Mouse (Mus musculus) adrenal gland, adult 18-20 months (tissue): ENCODE measurements around the gene P2ry14. TPM values are rescaled to one million over a fixed set of nuclear protein-coding genes. Genes with fewer than 3 reads are reported as not detected.
A peak's percentile ranks its signal among the peaks of the same experiment; 100 is the strongest.
"Not testable (repeated sequence)": the region's sequence is repeated elsewhere in the genome, so short reads cannot be mapped to it uniquely, and the experiment has no call there.

Experiments
- DNase-seq, 2 experiments: peaks; one replicate each; pipeline ENCODE4 v3.0.0; 2021 to 2022; ENCODE audit warnings: low spot score in 2 of 2
- total RNA-seq, 2 experiments: library from RNA; stranded (reverse); gene quantifications; 1 replicate in 1 of 2; 2 replicates in 1 of 2; pipeline ENCODE4 v1.2.3; 2021

The P2ry14 gene
- total RNA-seq, 2 experiments from 2014 or later = 17.2 to 17.9 TPM

DNA sequence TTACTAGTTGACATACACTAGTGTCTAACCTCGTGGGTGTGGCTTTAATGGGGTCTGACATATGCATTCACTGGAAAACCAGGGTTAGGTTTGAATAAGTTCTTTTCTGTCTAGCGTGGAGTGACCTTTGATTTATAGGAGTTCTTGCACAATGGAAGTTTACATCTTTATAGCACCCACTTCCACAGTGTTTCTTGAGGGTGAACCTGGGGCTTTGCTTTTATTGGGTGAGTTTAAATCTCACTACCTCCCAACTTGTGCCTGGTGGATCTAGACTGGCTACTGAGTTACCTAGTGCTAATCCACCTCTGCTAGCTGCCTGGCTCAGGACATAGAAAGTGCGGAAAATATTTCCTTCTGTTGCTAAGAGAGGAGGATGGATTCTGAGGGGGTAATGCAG is 41.5 kb downstream of the P2ry14 start:
- DNase-seq = no peak

DNA sequence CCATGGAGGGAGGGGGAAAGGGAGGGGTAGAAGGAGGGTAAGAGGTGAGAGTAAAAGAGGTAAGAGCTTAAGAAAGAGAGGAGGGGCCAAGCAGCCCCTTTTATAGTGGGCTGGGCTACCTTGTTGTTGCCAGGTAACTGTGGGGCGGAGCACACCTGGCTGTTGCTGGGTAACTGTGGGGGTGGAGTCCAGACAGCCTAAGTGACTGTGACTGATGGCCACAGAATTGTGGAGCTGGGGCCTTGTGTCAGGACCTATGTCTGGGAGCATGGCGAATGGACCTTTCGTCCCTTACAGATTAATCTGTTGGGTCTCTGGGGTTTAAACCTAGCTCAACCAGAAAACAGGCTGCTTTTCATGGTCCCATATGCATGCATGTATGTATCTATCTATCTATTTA is 43.6 kb downstream of the P2ry14 start:
- not testable (repeated sequence) for DNase-seq

DNA sequence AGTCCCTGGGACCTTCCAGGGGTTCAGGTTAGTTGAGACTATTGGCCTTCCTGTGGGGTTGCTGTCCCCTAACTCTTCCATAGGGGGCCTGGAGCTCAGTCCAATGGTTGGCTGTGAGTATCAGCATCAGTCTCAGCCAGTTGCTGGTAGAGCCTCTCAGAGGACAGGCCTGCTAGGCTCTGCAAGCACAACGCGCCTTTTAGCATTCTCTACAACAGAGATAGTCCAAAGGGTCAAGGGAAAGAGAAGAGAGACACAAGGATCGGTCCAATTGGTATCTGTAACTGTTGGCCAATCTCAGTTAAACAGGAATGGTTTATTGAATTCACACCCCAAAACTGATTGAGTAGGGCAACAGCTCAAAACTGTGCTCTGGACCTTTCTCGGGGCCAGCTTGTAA is 46.0 kb downstream of the P2ry14 start:
- DNase-seq = no peak

DNA sequence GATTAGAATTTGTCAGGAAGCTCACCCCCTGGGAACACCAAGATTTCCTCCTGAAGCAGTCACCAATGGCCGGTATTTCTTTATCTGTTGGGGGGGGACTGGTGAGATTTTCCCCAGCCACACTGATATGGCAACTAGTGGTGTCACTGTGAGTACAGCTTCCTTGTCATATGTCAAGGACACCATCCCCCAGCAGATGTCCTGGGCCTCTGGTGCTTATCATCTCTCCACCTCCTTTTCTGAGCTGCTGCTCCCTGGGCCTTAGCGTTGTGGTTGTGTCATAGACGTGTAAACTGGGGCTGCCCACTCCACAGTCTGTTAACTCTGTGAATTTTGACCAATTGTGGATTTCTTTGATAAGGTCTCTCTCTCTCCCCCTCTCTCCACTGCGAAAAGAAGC is 49.0 kb downstream of the P2ry14 start:
- DNase-seq = no peak

DNA sequence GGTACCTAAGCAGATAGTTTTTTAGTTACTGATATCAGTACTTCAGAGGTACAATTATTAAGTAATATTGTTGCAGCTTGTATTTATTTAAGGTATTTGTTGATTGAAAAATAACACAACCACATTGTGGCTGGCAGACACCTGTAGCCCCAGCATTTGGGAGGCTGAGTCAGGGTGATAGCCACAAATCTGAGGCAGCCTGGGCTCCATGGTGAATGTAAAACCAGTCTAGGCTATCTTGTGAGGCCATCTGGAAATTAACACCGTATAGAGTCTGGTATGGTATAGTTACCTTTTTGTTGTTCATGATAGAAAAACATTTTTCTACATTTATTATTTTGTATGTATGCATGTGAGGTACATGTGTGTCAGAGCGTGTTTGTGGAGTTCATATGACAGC is 51.3 kb downstream of the P2ry14 start:
- no peak for DNase-seq

DNA sequence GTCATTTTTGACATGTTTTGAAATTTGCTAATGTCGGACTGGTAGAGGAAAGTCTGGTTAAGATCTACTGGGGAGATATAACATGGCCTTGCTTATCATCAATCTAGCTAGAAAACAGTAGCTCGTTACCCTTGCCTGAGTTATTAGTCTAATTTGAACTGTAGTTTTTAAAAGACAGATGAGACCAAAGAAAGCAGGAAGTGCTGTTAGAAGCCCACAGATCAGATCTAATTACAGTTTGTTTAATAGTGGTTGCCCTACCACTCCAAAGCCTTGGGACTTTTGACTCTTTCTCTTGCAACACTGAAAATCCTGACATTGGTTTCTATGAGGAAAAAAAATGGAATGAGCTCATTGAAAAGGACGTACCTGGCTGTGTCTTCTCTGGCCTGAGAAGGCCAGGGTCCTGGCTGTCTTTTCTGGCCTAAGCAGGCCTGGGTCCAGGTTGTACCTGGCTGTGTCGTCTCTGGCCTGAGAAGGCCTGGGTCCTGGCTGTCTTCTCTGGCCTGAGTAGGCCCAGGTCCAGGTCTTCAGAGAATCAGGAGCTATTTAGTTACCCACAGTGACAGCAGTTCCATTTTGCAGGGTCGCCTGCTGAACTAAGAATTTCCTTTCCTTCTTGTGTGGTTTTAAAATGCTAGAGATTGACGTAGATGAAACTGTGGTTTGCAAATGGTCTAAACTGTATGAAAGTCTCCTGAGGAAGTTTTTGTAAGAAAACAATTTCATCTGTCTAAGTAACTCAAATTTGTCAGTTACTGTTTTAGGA is 52.0 kb downstream of the P2ry14 start, which contains the start of gene Gpr171:
Gene Gpr171 (minus strand): TSS at position 604 of the 769 bp plus-strand sequence.
- no peak for DNase-seq

DNA sequence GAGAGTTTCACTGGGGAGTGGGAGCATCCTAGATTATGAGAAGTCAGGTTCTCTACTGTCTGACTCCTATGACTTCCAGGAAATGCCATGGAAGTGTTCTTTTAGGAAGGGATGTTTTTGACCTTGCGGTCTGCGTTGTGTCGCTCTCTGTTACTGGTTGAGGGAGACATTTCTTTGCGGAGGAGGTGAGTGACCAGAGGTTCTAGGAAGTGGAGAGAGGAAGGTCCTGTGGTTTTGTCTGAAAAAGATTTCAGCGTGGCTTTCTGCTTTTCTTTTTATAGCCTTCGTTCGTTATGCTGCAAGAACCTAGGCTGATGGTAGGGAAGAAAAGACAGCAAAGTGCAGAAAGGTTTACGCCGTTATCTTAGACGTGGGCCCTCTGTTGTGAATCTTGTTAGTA is 54.9 kb downstream of the P2ry14 start:
- DNase-seq = no peak

DNA sequence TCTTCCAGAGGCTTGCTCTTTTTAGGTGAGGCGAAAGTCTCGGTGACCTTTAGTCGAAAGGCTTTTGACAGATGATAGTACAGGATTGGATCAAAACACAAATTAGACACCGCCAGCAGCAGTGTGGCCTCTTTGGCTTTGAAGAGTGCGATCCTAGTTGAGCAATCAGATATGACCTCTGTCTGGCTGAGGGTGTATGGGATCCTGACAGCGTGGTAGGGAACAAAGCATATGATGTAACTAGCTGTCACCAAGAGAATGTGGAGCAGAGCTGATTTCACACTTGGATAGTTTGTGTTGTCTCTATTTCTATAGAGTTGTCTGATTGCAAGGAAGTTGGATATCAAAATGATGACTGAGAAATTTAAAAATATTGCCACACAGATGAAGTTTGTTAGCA is 56.0 kb downstream of the P2ry14 start:
- DNase-seq = no peak

DNA sequence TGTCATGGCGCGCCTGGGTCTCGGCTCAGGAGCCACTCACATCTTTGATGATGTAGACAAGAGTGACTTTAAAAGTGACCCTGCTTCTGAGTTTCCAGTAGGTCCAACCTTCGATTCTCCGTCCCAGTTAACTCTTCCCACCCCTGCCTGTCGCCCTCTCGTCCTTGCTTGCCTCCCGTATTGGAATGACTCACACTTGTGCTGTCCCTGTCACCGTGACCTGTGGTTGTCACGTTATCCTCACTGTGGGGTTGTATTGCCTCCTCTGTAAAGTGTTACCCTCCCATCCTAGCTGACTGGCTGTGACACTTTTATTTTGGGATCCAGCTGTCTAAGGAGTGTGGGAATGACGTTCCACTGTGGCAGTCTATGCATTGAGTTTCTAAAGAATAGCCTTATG is 60.7 kb downstream of the P2ry14 start:
- DNase-seq = no peak

DNA sequence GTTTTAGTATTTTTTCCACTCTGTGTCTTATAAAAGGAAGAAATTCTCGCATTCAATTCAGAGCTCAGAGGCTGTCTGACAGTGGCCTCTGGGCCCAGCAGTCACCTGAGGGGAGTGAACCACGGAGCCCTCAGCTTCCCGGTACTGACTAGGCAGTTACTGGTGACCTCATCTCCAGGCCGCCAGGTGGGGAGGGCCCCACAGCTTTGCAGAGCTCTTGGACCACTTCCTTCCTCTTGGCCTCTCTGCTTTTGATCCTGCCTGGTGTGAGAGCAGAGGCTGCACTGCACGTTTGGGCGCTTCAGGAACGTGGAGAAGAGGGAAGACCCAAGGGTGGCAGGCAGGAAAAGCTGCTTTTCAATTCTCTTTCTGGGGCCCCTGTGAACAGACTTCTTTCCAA is 72.5 kb downstream of the P2ry14 start:
- no peak for DNase-seq

DNA sequence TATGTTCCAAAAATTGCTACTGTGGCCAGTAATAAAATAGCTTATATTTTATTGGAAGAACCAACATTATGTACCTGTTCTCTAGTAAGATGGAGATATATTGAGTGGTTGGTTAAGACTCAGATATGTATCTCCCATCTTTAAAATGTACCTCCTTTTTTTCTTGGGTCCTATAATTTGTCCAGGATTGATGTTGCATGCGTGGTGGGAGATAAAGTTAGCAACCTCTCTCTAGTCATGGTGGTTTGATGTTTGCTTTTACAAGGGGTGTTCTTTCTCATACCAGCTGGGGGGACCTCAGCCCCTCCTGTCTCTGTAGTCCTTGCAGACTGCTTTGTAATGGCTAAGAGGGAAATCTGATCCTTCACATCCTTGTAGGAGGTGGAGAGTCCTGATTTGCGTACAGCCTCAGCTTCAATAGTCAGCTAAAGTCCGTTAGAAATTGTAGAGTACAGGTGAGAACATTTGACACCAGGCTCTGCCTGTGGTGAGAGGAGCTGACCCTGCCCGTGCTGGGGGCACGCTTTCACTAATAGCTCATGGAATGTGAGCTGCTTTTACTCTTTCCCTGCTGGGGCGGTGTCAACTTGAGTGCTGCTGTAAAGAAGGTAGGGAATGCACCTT is 73.0 kb downstream of the P2ry14 start:
- DNase-seq = no peak

DNA sequence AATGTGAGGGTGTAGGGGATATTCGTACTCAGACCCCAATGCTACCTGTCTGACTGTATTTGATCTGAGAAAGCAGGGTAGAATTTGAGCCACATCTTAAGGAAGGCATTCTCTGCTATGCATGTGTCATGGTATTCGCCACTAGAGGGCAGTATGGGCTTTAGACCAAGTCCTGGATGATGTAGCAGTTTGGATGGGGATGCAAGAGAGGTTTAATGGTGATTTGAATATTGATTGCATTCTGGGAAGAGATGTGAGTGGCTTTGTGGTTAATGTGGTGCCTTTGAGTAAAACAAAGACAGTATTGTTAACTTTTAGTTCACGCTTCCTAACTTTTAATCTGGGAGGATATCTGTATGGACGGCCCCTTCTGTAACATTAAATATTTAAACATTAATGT is 74.1 kb downstream of the P2ry14 start:
- peak in 1 of 2 experiments; percentile 49 for DNase-seq

DNA sequence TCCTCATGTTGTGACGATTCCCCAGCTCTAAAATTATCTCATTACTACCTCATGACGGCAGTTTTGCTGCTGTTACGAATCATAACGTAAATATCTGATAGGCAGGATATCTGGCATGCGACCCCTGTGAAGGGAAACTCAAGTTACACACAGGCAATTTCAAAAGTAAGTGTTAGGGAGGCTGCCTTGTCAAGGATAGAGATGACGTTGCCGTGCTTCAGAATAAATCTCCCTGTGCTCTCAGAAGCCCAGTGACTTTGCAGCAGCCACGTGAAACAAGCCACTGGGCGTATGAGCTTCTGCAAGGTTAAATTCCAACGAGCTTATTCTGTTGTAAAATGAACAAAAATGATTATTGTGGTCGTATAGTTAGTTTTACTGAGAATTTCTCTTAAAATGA is 74.8 kb downstream of the P2ry14 start:
- no peak for DNase-seq

DNA sequence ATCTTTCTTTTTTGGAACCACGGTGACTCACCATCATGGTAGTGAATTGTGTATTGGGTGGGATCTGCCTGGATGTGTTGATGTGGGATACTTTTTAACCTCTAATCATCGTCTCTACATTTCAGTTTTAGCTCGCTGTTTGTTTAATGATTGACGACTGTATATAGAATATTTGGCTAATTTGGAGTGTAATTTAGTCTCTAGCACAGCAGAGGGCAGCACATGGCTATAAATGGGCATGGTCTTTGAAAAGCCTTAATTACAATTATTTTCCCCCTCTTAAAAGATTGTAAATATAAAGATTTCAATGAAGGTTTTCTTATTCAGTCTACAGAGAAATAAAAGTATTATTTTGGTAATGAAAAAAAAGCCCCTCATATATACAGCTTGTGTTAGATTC is 76.1 kb downstream of the P2ry14 start:
- DNase-seq = no peak

DNA sequence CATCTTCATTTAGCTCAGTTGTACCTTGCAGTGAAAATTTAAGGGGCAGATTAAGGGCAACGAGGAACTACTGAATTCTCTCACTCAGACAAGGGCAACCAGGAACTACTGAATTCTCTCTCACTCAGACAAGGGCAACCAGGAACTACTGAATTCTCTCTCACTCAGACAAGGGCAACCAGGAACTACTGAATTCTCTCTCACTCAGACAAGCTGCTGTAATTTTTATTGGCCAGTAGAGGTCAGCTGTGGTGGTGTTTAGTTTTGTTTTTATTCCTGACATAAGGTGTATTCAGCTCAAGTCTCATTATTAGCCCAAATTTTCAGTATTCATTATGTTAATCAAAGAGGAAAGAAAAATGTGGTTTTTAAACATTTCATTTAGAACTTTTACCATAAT is 84.3 kb downstream of the P2ry14 start:
- not testable (repeated sequence) for DNase-seq

DNA sequence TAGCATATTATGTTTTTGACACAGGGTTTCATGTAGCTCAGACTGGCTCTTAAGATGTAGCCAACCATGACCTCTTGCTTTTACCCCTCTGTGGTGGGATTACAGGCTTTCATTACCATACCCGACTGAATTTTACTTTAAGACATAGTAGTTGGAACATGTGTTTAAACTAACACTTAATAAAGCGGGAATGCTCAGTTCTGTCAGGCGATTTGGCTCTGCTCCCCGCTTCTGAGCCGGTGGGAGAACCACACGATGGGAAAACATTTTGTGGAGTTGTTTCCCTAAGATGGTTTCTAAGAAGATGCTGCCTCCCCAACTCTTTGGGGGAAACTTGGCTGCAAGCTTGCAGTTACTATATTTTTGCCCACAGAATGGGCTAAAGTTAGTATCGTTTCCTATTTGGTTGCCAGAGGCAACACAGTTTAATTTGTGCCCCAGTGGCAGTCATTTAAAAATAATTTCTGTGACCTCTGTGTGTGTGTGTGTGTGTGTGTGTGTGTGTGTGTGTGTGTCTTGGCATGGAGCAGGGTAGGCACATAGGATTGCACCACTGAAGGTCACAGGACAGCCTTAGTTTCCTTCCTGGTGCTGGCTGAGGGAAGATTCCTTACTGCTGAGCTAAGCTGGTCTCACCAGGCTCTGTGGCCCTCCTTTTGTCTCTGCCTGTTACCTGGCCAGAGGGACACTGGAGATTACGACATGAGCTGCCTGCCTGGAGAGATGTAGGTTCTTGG is 86.7 kb downstream of the P2ry14 start:
- no peak for DNase-seq

DNA sequence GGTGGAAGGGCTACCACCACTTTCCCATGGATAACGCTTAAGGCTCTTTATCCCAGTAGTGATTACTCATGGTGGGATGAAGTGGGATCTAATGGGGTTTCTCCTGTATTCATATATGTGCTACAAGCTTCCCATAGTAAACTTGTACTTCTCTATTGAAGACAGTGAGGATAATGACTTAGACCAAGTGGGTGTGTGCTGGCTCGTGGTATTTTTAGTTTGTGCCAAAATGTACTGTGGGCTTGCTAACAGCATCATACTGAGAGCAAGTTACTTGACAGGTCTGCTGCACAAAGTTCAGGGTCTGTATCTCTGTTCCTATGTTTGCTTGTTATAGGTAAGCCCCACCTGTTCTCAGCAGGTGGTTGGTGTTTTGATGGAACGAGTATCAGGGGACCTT is 87.5 kb downstream of the P2ry14 start:
- no peak for DNase-seq

Other genes with a start within 250 kb of the P2ry14 start
- 10 to 100 TPM; 10.6 to 13.1 TPM for gene Med12l, start 147.8 kb downstream of the P2ry14 start, total RNA-seq
- under 1 TPM; 0.40 to 0.64 TPM for gene Gpr171, start 51.8 kb downstream of the P2ry14 start, total RNA-seq
- not detected for gene Gpr87, start 41.5 kb upstream of the P2ry14 start, total RNA-seq
- 1 to 10 TPM in 1 of 2 experiments, under 1 TPM in 1; 0.80 to 1.2 TPM for gene P2ry13, start 57.3 kb upstream of the P2ry14 start, total RNA-seq
- gene P2ry12, start 109.3 kb upstream of the P2ry14 start, total RNA-seq = 1 to 10 TPM; 1.9 to 2.4 TPM
- gene Igsf10, start 190.8 kb upstream of the P2ry14 start, total RNA-seq = 1 to 10 TPM; 1.2 to 1.8 TPM